Mouse (Mus musculus) CH12.LX (cell line): ENCODE results near the gene Tmem82. TPM values are rescaled to one million over a fixed set of nuclear protein-coding genes. Genes with fewer than 3 reads are reported as not detected.

Experiments used
- DNase-seq: peaks from one replicate; pipeline ENCODE4 v3.0.0-alpha.2; 2013; ENCODE audit errors: extremely low read depth
- H3K27ac ChIP-seq: 2 replicates; pipeline ENCODE4 v1.5.1; 2012; ENCODE audit warnings: low read depth, mild to moderate bottlenecking, control low read depth, moderate library complexity; ENCODE audit not compliant: insufficient read depth
- H3K27me3 ChIP-seq: replicated peaks from 2 replicates; pipeline ENCODE3; 2012; ENCODE audit warnings: inconsistent platforms
- H3K36me3 ChIP-seq, 2 experiments: replicated peaks in 1 of 2; 2 replicates each; pipeline versions ENCODE3 to v1.6.1; 2012; ENCODE audit warnings: inconsistent platforms in 1 of 2, low read length in 1 of 2, mild to moderate bottlenecking in 1 of 2, mixed read lengths in 1 of 2, moderate library complexity in 1 of 2; ENCODE audit not compliant: control insufficient read depth in 1 of 2, insufficient read depth in 1 of 2
- H3K4me1 ChIP-seq, 2 experiments: 2 replicates each; pipeline ENCODE4 v1.6.1; 2012; ENCODE audit warnings: inconsistent platforms in 1 of 2, moderate library complexity in 1 of 2; ENCODE audit not compliant: insufficient read depth in 2 of 2, control insufficient read depth in 1 of 2
- H3K4me2 ChIP-seq: 2 replicates; pipeline ENCODE4 v1.6.1; 2012; ENCODE audit warnings: low read depth, mild to moderate bottlenecking, control low read depth; ENCODE audit not compliant: poor library complexity, insufficient read depth, severe bottlenecking
- H3K4me3 ChIP-seq, 3 experiments: fragments of 150-350 bp in 1 of 3; sonication (generic) in 1 of 3; replicated peaks in 1 of 3; 2 replicates each; pipeline versions ENCODE3 to v1.5.1; 2011 to 2012; ENCODE audit warnings: low read depth in 2 of 3, low read length in 2 of 3, mild to moderate bottlenecking in 2 of 3, moderate library complexity in 2 of 3, control low read depth in 1 of 3, improper control_type of control experiment in 1 of 3, inconsistent platforms in 1 of 3, mixed read lengths in 1 of 3; ENCODE audit not compliant: poor library complexity in 1 of 3
- H3K79me2 ChIP-seq: replicated peaks from 2 replicates; pipeline ENCODE4 v1.6.1; 2012; ENCODE audit warnings: mild to moderate bottlenecking, moderate library complexity; ENCODE audit not compliant: control insufficient read depth, poor library complexity, insufficient read depth, severe bottlenecking; ENCODE audit errors: extremely low read depth
- H3K9ac ChIP-seq: 2 replicates; pipeline ENCODE4 v1.6.1; 2012; ENCODE audit warnings: low read depth, mild to moderate bottlenecking, control low read depth, moderate library complexity; ENCODE audit not compliant: insufficient read depth
- H3K9me3 ChIP-seq: replicated peaks from 2 replicates; pipeline ENCODE3; 2012; ENCODE audit warnings: low read length, inconsistent platforms, mixed read lengths
- BHLHE40 ChIP-seq: IDR thresholded peaks from 2 replicates; pipeline ENCODE4 v1.6.1; 2011; ENCODE audit warnings: mild to moderate bottlenecking, low read depth, low read length, improper control_type of control experiment
- CHD2 ChIP-seq: IDR thresholded peaks from 2 replicates; pipeline ENCODE4 v1.6.1; 2011; ENCODE audit warnings: low read length, improper control_type of control experiment
- ELF1 ChIP-seq: IDR thresholded peaks from 2 replicates; pipeline ENCODE4 v1.6.1; 2014; ENCODE audit warnings: low read depth, mild to moderate bottlenecking, inconsistent platforms, low read length, improper control_type of control experiment
- EP300 ChIP-seq: IDR thresholded peaks from 2 replicates; pipeline ENCODE4 v1.6.1; 2011; ENCODE audit warnings: low read length, improper control_type of control experiment
- IRF4 ChIP-seq: IDR thresholded peaks from 2 replicates; pipeline ENCODE4 v1.6.1; 2014; ENCODE audit warnings: low read depth, mild to moderate bottlenecking, inconsistent platforms, low read length, improper control_type of control experiment
- JUN ChIP-seq: IDR thresholded peaks from 2 replicates; pipeline ENCODE4 v1.6.1; 2011; ENCODE audit warnings: low read depth, mild to moderate bottlenecking, low read length, improper control_type of control experiment, moderate library complexity; ENCODE audit not compliant: insufficient read depth
- MAFK ChIP-seq: IDR thresholded peaks from 2 replicates; pipeline ENCODE4 v1.6.1; 2011; ENCODE audit warnings: low read length, improper control_type of control experiment; ENCODE audit not compliant: insufficient replicate concordance
- MAX ChIP-seq: IDR thresholded peaks from 2 replicates; pipeline ENCODE4 v1.6.1; 2011; ENCODE audit warnings: low read length, improper control_type of control experiment
- MEF2A ChIP-seq: IDR thresholded peaks from 2 replicates; pipeline ENCODE4 v1.6.1; 2014; ENCODE audit warnings: low read depth, mild to moderate bottlenecking, inconsistent platforms, low read length, improper control_type of control experiment, borderline replicate concordance
- MXI1 ChIP-seq: IDR thresholded peaks from 2 replicates; pipeline ENCODE4 v1.6.1; 2011; ENCODE audit warnings: mild to moderate bottlenecking, low read depth, low read length, improper control_type of control experiment
- NRF1 ChIP-seq: IDR thresholded peaks from 2 replicates; pipeline ENCODE4 v1.6.1; 2014; ENCODE audit warnings: low read depth, mild to moderate bottlenecking, inconsistent platforms, low read length, improper control_type of control experiment, moderate library complexity
- POLR2AphosphoS2 ChIP-seq: IDR thresholded peaks from 2 replicates; pipeline ENCODE4 v1.6.1; 2011; ENCODE audit warnings: low read depth, low read length, improper control_type of control experiment
- SIN3A ChIP-seq: IDR thresholded peaks from 2 replicates; pipeline ENCODE4 v1.6.1; 2012; ENCODE audit warnings: low read length, improper control_type of control experiment, inconsistent platforms
- TCF12 ChIP-seq: IDR thresholded peaks from 2 replicates; pipeline ENCODE4 v1.6.1; 2014; ENCODE audit warnings: low read depth, mild to moderate bottlenecking, inconsistent platforms, low read length, improper control_type of control experiment
- UBTF ChIP-seq: IDR thresholded peaks from 2 replicates; pipeline ENCODE4 v1.6.1; 2012; ENCODE audit warnings: low read depth, mild to moderate bottlenecking, inconsistent platforms, low read length, improper control_type of control experiment, moderate library complexity
- USF1 ChIP-seq: IDR thresholded peaks from 2 replicates; pipeline ENCODE4 v1.6.1; 2014; ENCODE audit warnings: low read depth, mild to moderate bottlenecking, inconsistent platforms, low read length, improper control_type of control experiment
- USF2 ChIP-seq: conservative IDR thresholded peaks from 2 replicates; pipeline ENCODE4 v1.6.1; 2011; ENCODE audit warnings: low read depth, low read length, improper control_type of control experiment
- ZMIZ1 ChIP-seq: IDR thresholded peaks from 2 replicates; pipeline ENCODE4 v1.6.1; 2012; ENCODE audit warnings: low read depth, mild to moderate bottlenecking, inconsistent platforms, low read length, improper control_type of control experiment
- dilution Hi-C: fragments of 300-500 bp; cut with MboI; formaldehyde crosslinking; loops from 2 replicates; pipeline ENCODE4 v1.14.3; 2020; ENCODE audit warnings: low sequenced_read_pairs; ENCODE audit not compliant: extremely low pct_unique_long_range_greater_than_20kb, extremely low pct_ligation_motif_present
- in situ Hi-C: fragments of 300-500 bp; cut with MboI; formaldehyde crosslinking; loops from 3 replicates; pipeline ENCODE4 v1.14.3; 2019; ENCODE audit warnings: low sequenced_read_pairs, low pct_ligation_motif_present, low pct_unique_long_range_greater_than_20kb, mixed read lengths
- polyA plus RNA-seq: library from polyadenylated mRNA; unstranded; fragments of >175 nt; gene quantifications from 2 replicates; pipeline ENCODE4 v1.2.1, GENCODE M21; 2012; ENCODE audit warnings: low read depth; ENCODE audit not compliant: insufficient read length
- total RNA-seq, 2 experiments: library from RNA; depleted of rRNA; stranded (reverse); fragments of 300-350 nt in 1 of 2; fragments of >200 nt in 1 of 2; gene quantifications; 2 replicates each; pipeline ENCODE4 v1.2.3; 2012 to 2014

Gene Tmem82
- total and polyA plus RNA-seq, 3 experiments = 0.68 to 5.2 (median 2.7) TPM

- peak overlapping the region in 1 of 3 experiments; percentile 17 for H3K4me3 ChIP-seq
- no peak overlapping the region for H3K4me2 ChIP-seq
- no peaks in the 10 kb centered on the region for H3K79me2 ChIP-seq
- in situ Hi-C loops = no loop called here
- 0 out of 2 replicates have a peak overlapping the region, but pooled peaks have one; percentile 94 for H3K27ac ChIP-seq
- dilution Hi-C loops = no loop called here
- H3K4me1 ChIP-seq = peaks cover 32 to 74% of the 10 kb centered on the region in 2 experiments
- no peak overlapping the region for H3K9ac ChIP-seq
- no peak for TF ChIP-seq TCF12
- TF ChIP-seq USF1 = no peak
- TF ChIP-seq NRF1 = no peak
- TF ChIP-seq SIN3A = no peak
- no peak for TF ChIP-seq POLR2AphosphoS2
- no peak for TF ChIP-seq JUN
- no peak for TF ChIP-seq EP300
- TF ChIP-seq MAX = no peak
- TF ChIP-seq ELF1 = no peak
- TF ChIP-seq MAFK = no peak
- no peak for TF ChIP-seq BHLHE40
- no peak for TF ChIP-seq ZMIZ1
- no peak for TF ChIP-seq MEF2A
- no peak for TF ChIP-seq IRF4
- no peak for TF ChIP-seq UBTF
- no peak for TF ChIP-seq MXI1
- no peak for TF ChIP-seq USF2
- no peak for TF ChIP-seq CHD2
- H3K9me3 ChIP-seq = no peaks in the 10 kb centered on the region
- no peak for DNase-seq
- H3K36me3 ChIP-seq = peaks cover 13 to 32% of the 10 kb centered on the region in 2 experiments
- no peaks in the 10 kb centered on the region for H3K27me3 ChIP-seq
These were observed 4.6 kb upstream of the Tmem82 start for GRCm38 (mm10) chr4:141623037-141623436.

DNA sequence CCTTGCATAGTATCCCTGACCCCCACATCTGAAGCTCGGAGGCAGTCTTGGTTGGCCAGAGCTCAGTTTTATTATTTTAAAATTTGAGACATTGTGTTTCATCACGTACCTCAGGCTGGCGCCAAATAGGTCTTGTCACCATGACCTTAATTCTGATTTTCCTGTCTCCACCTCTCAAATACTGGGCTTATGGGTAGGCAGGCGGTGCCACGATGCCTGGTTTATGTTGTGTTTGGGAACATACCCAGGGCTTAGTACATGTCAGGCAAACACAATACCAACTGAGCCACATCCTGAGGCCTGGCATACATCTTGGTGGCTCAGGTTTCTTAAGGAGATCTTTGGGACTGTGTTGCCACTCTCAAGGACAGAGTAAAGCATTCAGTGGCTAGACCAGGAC lies 4.1 kb upstream of the Tmem82 start:
- peaks cover 8 to 28% of the 10 kb centered on the region in 2 experiments for H3K36me3 ChIP-seq
- H3K9me3 ChIP-seq = no peaks in the 10 kb centered on the region
- in situ Hi-C loops = no loop called here
- dilution Hi-C loops = no loop called here
- TF ChIP-seq IRF4 (no peak), MAX (no peak), POLR2AphosphoS2 (no peak)
- peaks cover 32 to 78% of the 10 kb centered on the region in 2 experiments for H3K4me1 ChIP-seq
- no peak for DNase-seq
- no peak overlapping the region for H3K4me3 ChIP-seq
- H3K79me2 ChIP-seq = no peaks in the 10 kb centered on the region
- H3K4me2 ChIP-seq = no peak overlapping the region
- H3K27ac ChIP-seq = no peak overlapping the region
- H3K27me3 ChIP-seq = no peaks in the 10 kb centered on the region
- H3K9ac ChIP-seq = no peak overlapping the region
